Mouse (Mus musculus) limb, embryonic 11.5 days (tissue): ENCODE measurements around the gene Trappc10. TPM values are rescaled to one million over a fixed set of nuclear protein-coding genes. Genes with fewer than 3 reads are reported as not detected.

ENCODE experiments used
- ATAC-seq: fragments of 200-750 bp; cut with Nextera tagmentation; 2 replicates; pipeline ENCODE4 v1.8.0; 2017; ENCODE audit warnings: low read depth; ENCODE audit not compliant: insufficient number of reproducible peaks, low FRiP score, low TSS enrichment
- DNase-seq: peaks from one replicate; pipeline ENCODE4 v3.0.0-alpha.2; 2015; ENCODE audit warnings: low spot score
- H3K27ac ChIP-seq: fragments of 300-500 bp; sonication (generic); replicated peaks from 2 replicates; pipeline ENCODE4 v1.5.1; 2014; ENCODE audit warnings: low read depth, mild to moderate bottlenecking, low read length
- H3K27me3 ChIP-seq: fragments of 300-500 bp; sonication (generic); 2 replicates; pipeline ENCODE4 v1.6.1; 2014; ENCODE audit warnings: mild to moderate bottlenecking, low read length, mixed read lengths; ENCODE audit not compliant: control insufficient read depth, insufficient read depth
- H3K36me3 ChIP-seq: fragments of 300-500 bp; sonication (generic); 2 replicates; pipeline ENCODE4 v1.6.1; 2014; ENCODE audit warnings: mild to moderate bottlenecking, low read length, moderate library complexity, mixed read lengths; ENCODE audit not compliant: control insufficient read depth, insufficient read depth
- H3K4me1 ChIP-seq: fragments of 300-500 bp; sonication (generic); 2 replicates; pipeline ENCODE4 v1.6.1; 2014; ENCODE audit warnings: low read length, mixed read lengths; ENCODE audit not compliant: control insufficient read depth, insufficient read depth
- H3K4me2 ChIP-seq: fragments of 300-500 bp; sonication (generic); 2 replicates; pipeline ENCODE4 v1.6.1; 2014; ENCODE audit warnings: low read depth, mild to moderate bottlenecking, moderate library complexity; ENCODE audit not compliant: severe bottlenecking
- H3K4me3 ChIP-seq: fragments of 300-500 bp; sonication (generic); 2 replicates; pipeline ENCODE4 v1.5.1; 2014; ENCODE audit warnings: low read depth, low read length
- H3K9ac ChIP-seq: fragments of 300-500 bp; sonication (generic); 2 replicates; pipeline ENCODE4 v1.6.1; 2014; ENCODE audit warnings: mild to moderate bottlenecking, low read length
- H3K9me3 ChIP-seq: fragments of 300-500 bp; sonication (generic); 2 replicates; pipeline ENCODE4 v1.6.1; 2016; ENCODE audit warnings: low read length; ENCODE audit not compliant: control insufficient read depth
- WGBS: fragments of 180-500 bp; shearing (Covaris S2); extraction: QIAGEN DNeasy Blood & Tissue Kit; methylation state at CpG from one replicate; pipeline ENCODE4 v1.1.7; 2014; 5-methylcytosine and 5-hydroxymethylcytosine counted together
- polyA plus RNA-seq: library from polyadenylated mRNA; unstranded; fragments of >200 nt; fragmentation: Nextera tagmentation; extraction: Ambion mirVana; gene quantifications from 2 replicates; pipeline ENCODE4 v1.2.1, GENCODE M21; 2014

Gene Trappc10
- polyA plus RNA-seq, 1 experiment from 2014 or later = 14.4 TPM

DNA sequence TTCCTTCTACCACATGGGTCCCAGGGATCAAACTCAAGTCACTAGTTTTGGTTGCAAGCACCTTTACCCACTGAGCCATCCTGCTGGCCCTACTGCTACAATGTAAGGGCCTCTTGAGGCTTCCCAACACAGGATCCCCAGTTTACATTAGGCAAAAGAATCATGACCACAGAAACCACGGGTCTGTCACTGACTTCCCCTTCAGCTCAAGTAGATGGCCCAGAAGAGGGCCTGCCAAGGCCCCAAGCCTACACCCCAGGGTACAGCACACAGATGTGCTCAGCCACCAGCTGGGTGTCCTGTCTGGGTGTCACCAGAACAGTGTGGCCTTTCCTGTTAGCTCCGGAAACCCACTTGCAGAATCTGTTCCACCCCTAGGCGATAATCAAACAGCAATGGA lies 20.3 kb upstream of the Trappc10 start:
- no peak for DNase-seq
- no peaks in the 10 kb centered on the region for H3K4me1 ChIP-seq
- H3K36me3 ChIP-seq = no peaks in the 10 kb centered on the region
- H3K4me2 ChIP-seq = no peak overlapping the region
- H3K27me3 ChIP-seq = no peaks in the 10 kb centered on the region
- no peak overlapping the region for H3K27ac ChIP-seq
- H3K9ac ChIP-seq = no peak overlapping the region
- H3K9me3 ChIP-seq = no peaks in the 10 kb centered on the region
- H3K4me3 ChIP-seq = no peak overlapping the region
- ATAC-seq = no peak
- WGBS = 89% methylated on average over 3 of the region's 3 CpGs

DNA sequence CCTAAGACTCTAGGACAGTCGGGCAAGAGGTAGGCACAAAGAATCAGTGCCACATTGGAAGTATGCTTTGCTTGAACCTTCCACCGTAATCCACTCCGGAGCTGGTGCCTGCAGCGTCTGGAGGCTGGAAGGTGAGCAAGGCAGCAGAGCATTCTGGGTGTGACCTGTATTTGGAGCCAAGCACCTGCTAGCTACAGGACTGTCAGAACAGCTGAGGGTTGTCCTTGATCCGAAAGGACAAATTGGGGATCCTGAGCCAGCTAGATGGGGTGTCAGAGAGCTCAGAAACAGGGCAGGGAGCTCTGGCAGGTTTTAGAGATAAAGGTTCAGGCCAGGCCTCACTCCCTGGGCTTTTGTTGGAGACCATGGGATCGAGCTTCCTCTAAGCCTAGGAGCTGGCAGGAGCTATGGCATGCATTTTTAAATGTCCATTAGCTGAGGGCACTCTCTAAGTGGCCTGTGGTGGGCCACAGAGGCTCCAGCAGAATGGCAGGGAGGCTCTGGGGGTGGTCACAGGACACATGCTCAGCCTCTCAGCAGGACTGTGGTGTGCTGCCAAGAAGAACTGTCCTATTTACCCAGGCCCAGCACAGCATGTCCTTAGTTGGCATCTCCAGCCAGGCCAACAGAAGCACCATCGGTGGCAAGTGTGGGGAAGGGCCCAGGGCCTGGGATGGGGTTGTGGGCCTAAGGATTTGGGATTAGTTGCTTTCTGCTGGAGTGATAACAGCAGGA lies 16.6 kb upstream of the Trappc10 start:
- H3K4me2 ChIP-seq = no peak overlapping the region
- no peaks in the 10 kb centered on the region for H3K36me3 ChIP-seq
- no peaks in the 10 kb centered on the region for H3K9me3 ChIP-seq
- no peak for ATAC-seq
- H3K4me3 ChIP-seq = no peak overlapping the region
- WGBS = 66% methylated on average over 7 of the region's 7 CpGs
- DNase-seq = no peak
- no peak overlapping the region for H3K27ac ChIP-seq
- no peaks in the 10 kb centered on the region for H3K4me1 ChIP-seq
- H3K9ac ChIP-seq = no peak overlapping the region
- no peaks in the 10 kb centered on the region for H3K27me3 ChIP-seq

DNA sequence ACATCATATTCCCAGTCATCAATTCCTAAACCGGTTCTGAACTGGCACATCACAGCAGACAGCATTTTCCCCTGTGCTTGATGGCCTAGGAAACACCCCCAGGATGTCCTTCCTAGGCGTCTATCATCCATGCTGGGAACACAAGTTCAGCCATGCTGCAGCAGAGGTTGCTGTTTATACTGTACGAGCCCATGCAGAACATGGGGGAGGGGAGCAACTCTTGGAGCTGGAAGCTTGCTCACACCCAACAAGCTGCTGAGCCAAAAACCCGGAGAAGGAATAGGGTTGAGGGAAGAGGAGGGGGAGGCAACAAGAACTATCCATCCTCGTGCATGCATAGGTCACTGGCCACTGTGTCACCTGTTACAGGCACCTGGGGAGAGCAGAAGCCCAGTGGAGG lies 15.9 kb upstream of the Trappc10 start:
- no peaks in the 10 kb centered on the region for H3K36me3 ChIP-seq
- H3K9ac ChIP-seq = no peak overlapping the region
- no peaks in the 10 kb centered on the region for H3K9me3 ChIP-seq
- WGBS = 24% methylated on average over 5 of the region's 5 CpGs
- DNase-seq = no peak
- H3K4me1 ChIP-seq = no peaks in the 10 kb centered on the region
- no peak overlapping the region for H3K27ac ChIP-seq
- H3K4me3 ChIP-seq = no peak overlapping the region
- H3K27me3 ChIP-seq = no peaks in the 10 kb centered on the region
- no peak for ATAC-seq
- no peak overlapping the region for H3K4me2 ChIP-seq

DNA sequence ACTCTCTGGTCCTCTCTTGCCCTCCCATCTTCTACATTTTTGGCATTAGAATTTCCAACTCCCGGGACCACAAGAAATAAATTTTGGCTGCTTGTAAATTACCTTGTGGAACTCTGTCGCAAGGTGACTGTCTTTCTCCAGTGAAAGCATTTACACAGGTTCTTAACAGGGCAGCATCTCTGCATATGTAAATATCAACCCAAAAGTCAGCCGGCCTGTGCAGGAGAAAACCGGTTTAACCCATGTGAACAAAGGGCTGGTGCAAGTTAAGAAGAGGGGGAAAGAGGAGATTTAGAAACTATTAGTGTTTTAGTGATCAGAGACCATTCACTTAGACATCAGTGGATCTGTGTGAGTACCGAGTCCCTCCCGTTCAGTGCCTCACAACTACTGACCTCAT lies 15.3 kb upstream of the Trappc10 start:
- H3K4me1 ChIP-seq = no peaks in the 10 kb centered on the region
- no peaks in the 10 kb centered on the region for H3K36me3 ChIP-seq
- no peaks in the 10 kb centered on the region for H3K9me3 ChIP-seq
- H3K27me3 ChIP-seq = no peaks in the 10 kb centered on the region
- 57% methylated on average over 6 of the region's 6 CpGs for WGBS
- no peak overlapping the region for H3K4me3 ChIP-seq
- ATAC-seq = no peak
- no peak overlapping the region for H3K9ac ChIP-seq
- H3K27ac ChIP-seq = no peak overlapping the region
- DNase-seq = no peak
- H3K4me2 ChIP-seq = no peak overlapping the region

DNA sequence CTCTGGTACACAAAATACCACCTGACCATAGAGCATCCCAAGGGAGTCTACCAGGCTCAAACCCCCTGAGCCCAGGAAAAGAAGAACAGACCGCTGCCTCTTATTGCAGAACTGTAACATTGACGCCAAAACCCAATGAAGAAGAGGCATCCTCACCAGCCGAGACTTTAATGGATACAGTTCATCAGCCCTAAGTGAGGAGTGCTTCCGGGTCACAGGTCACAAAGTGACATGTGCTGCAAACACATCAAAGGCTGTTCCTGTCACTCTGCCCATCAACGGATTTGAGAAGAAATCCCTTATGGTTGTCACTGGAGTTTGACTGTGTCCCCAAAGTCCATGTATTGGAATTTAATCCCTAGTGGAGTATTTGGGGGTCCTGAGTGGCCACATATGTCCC lies 14.8 kb upstream of the Trappc10 start:
- ATAC-seq = no peak
- Histone ChIP-seq H3K4me2 (no peak overlapping the region), H3K9me3 (no peaks in the 10 kb centered on the region), H3K27me3 (no peaks in the 10 kb centered on the region), H3K4me3 (no peak overlapping the region), H3K4me1 (no peaks in the 10 kb centered on the region), H3K9ac (no peak overlapping the region), H3K36me3 (no peaks in the 10 kb centered on the region), H3K27ac (no peak overlapping the region)
- no peak for DNase-seq
- 65% methylated on average over 5 of the region's 5 CpGs for WGBS

DNA sequence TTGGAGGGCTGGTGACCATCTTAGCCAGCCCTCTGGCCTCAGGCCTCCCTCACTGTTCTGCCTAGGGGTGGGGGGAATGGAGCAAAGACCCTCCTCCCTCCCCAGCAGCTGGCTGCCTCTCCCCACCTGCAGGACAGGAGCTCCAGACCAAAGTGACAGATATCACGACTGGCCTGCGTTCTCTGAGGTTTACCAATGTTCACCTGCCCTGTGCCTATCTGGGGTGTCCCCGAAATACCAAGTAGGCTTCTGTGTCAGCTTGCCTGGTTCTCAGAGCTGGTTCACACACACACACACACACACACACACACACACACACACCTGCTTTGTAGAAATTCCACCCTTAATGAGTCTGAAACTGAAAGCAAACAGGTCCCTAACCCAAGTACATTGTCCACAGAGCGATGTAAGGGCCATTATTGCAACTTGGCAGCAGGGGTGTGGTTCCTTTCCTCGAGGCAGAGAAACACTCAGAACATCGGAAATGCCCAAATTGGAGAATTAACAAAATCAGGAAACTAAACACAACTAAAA lies 13.8 kb upstream of the Trappc10 start:
- Histone ChIP-seq H3K9ac (no peak overlapping the region), H3K4me3 (no peak overlapping the region), H3K4me1 (no peaks in the 10 kb centered on the region), H3K27me3 (no peaks in the 10 kb centered on the region), H3K36me3 (no peaks in the 10 kb centered on the region), H3K4me2 (no peak overlapping the region), H3K9me3 (no peaks in the 10 kb centered on the region), H3K27ac (no peak overlapping the region)
- WGBS = 78% methylated on average over 6 of the region's 6 CpGs
- DNase-seq = no peak
- ATAC-seq = no peak

DNA sequence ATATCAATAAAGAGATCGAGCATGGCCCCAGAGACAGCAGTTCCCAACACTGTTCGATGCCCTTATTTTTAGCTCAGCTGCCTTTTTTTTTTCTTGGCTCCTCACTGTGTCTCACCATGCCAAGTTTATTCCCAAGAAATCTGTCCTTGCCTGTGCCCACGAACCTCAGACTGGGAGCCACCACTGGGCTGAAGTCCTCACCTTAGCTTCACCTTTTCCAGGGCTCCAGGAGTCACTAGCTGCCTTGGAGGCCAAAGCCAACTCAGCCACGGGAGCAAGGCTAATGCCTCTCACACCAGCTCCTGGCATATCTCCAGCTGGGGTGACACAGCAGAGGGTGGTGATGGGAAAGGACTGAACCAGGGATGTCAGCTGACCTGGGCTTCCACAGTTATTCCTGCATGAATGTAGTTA lies 11.2 kb upstream of the Trappc10 start:
- Histone ChIP-seq H3K4me1 (no peaks in the 10 kb centered on the region), H3K4me2 (no peak overlapping the region), H3K9ac (no peak overlapping the region), H3K4me3 (no peak overlapping the region), H3K9me3 (no peaks in the 10 kb centered on the region), H3K36me3 (no peaks in the 10 kb centered on the region), H3K27ac (no peak overlapping the region), H3K27me3 (no peaks in the 10 kb centered on the region)
- ATAC-seq = no peak
- DNase-seq = no peak
- WGBS = 79% methylated on average over 4 of the region's 4 CpGs

DNA sequence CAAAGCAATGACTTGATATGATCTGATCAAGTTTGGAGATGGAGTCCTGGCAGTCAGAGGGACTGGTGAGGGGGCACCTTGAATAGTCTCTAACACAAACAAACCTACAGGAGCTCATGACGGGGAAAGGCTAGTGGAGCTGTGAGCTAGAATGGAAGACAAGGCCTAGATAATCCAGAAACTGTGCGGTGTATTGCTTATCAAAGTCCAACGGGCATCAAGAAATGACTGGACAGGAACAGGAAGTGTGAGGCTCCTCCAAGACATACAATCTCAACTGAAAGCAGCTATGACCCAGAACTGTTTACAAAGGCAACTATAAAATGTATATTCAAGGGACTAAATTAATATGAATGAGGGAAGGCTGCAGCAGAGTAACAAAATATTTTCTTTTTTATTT lies 2.8 kb upstream of the Trappc10 start:
- H3K4me2 ChIP-seq = no peak overlapping the region
- ATAC-seq (no peak), DNase-seq (no peak)
- WGBS = 88% methylated on average over 3 of the region's 3 CpGs
- no peaks in the 10 kb centered on the region for H3K36me3 ChIP-seq
- H3K4me1 ChIP-seq = peaks cover 6% of the 10 kb centered on the region; the same call in 1 of the 2 replicates
- H3K4me3 ChIP-seq = no peak overlapping the region
- no peaks in the 10 kb centered on the region for H3K9me3 ChIP-seq
- no peak overlapping the region for H3K9ac ChIP-seq
- H3K27me3 ChIP-seq = no peaks in the 10 kb centered on the region
- H3K27ac ChIP-seq = no peak overlapping the region

DNA sequence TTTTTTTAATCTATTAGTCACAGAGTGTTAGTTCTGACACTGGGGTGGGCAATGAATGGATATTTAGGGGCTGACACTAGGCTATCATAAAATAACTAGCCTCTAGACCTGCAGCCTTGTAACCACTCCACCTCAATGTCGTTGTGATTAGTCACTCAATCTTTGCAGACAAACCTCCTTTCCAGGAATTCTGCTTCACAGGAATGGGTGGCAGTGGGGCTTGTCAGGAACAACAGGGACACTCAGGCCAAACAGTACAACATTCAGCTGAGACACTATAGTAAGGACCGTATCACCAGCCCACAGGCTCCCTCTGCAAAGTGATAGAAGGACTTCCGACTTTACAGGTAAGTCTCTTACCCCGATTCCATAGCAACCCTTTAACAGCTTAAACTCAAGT lies 2.3 kb upstream of the Trappc10 start:
- H3K9ac ChIP-seq = no peak overlapping the region
- DNase-seq = no peak
- no peak overlapping the region for H3K27ac ChIP-seq
- peaks cover 6% of the 10 kb centered on the region; the same call in 1 of the 2 replicates for H3K4me1 ChIP-seq
- H3K4me3 ChIP-seq = no peak overlapping the region
- H3K36me3 ChIP-seq = no peaks in the 10 kb centered on the region
- WGBS = 82% methylated on average over 4 of the region's 4 CpGs
- no peaks in the 10 kb centered on the region for H3K9me3 ChIP-seq
- no peak overlapping the region for H3K4me2 ChIP-seq
- ATAC-seq = no peak
- H3K27me3 ChIP-seq = no peaks in the 10 kb centered on the region
